ENCODE assay signal across 15 mouse cellular contexts in genomic region chr9:70290785-70291184, GRCm38 (mm10).
A peak's percentile ranks its signal among the peaks of the same experiment; 100 is the strongest.
DNase-seq lines count a peak whose midpoint lies in the region; ATAC-seq and TF ChIP-seq lines count a peak whose summit lies in the region.
"Had no signal": no experiment of that assay in that cellular context is flagged by ENCODE, and none has a peak within 500 bp of the region (broad histone marks: within the 10 kb centered on the region; RNA-seq: fewer than 3 reads in every experiment).

No protein-coding gene starts in this region.

- WGBS in hindbrain, embryonic 13.5 days = 38% methylated on average over 10 of the region's 10 CpGs
- 58% methylated on average over 10 of the region's 10 CpGs for WGBS in hindbrain, embryonic 12.5 days

- peak overlapping the region; percentile 52; the same call in 1 of the 2 replicates for H3K27ac ChIP-seq in hindbrain, embryonic 13.5 days
- no peak overlapping the region for H3K27ac ChIP-seq in hindbrain, embryonic 12.5 days
- H3K27ac ChIP-seq in gastrocnemius, adult 2 months = no peak overlapping the region
- H3K27ac ChIP-seq: limb, embryonic 12.5 days; liver, embryonic 15.5 days; midbrain, embryonic 13.5 days had no signal

- intact Hi-C loops in heart, postnatal 25 days (cut with DNase I) = no loop called here
- intact Hi-C loops in gastrocnemius, adult 2 months (cut with DNase I) = no loop called here

- no peak overlapping the region for H3K4me3 ChIP-seq in hindbrain, embryonic 13.5 days
- no peak overlapping the region for H3K4me3 ChIP-seq in hindbrain, embryonic 12.5 days
- no peak overlapping the region for H3K4me3 ChIP-seq in C2C12 (ENCODE audit: insufficient read depth, poor library complexity, severe bottlenecking)
- no peak overlapping the region for H3K4me3 ChIP-seq in gastrocnemius, adult 2 months
- H3K4me3 ChIP-seq: limb, embryonic 12.5 days; liver, embryonic 15.5 days; midbrain, embryonic 13.5 days had no signal

- H3K4me1 ChIP-seq in hindbrain, embryonic 13.5 days (replicated peaks) = peaks cover 23% of the 10 kb centered on the region
- H3K4me1 ChIP-seq in hindbrain, embryonic 12.5 days = peaks cover 19% of the 10 kb centered on the region
- H3K4me1 ChIP-seq: liver, embryonic 15.5 days had no signal

- H3K36me3 ChIP-seq in hindbrain, embryonic 13.5 days = no peaks in the 10 kb centered on the region
- no peaks in the 10 kb centered on the region for H3K36me3 ChIP-seq in hindbrain, embryonic 12.5 days
- H3K36me3 ChIP-seq in C2C12 (ENCODE audit: control insufficient read depth, insufficient read depth) = peaks cover 5% of the 10 kb centered on the region
- H3K36me3 ChIP-seq: limb, embryonic 12.5 days; liver, embryonic 15.5 days; midbrain, embryonic 13.5 days had no signal

- no peaks in the 10 kb centered on the region for H3K9me3 ChIP-seq in hindbrain, embryonic 13.5 days
- no peaks in the 10 kb centered on the region for H3K9me3 ChIP-seq in hindbrain, embryonic 12.5 days (replicated peaks)
- H3K9me3 ChIP-seq: limb, embryonic 12.5 days; liver, embryonic 15.5 days; midbrain, embryonic 13.5 days had no signal

- H3K4me2 ChIP-seq in hindbrain, embryonic 13.5 days = no peak overlapping the region
- H3K4me2 ChIP-seq in hindbrain, embryonic 12.5 days (replicated peaks) = no peak overlapping the region
- H3K4me2 ChIP-seq: limb, embryonic 12.5 days; liver, embryonic 15.5 days; midbrain, embryonic 13.5 days had no signal

- peaks cover 14% of the 10 kb centered on the region for H3K79me3 ChIP-seq in C2C12 (ENCODE audit: low read depth)

- peaks cover 28% of the 10 kb centered on the region for H3K79me2 ChIP-seq in C2C12 (ENCODE audit: control insufficient read depth, insufficient read depth)

- TF ChIP-seq CTCF in C2C12 (IDR thresholded peaks at IDR 0.05; ENCODE audit: control insufficient read depth, insufficient read depth, insufficient read length) = no peak
- no peak for TF ChIP-seq CTCF in gastrocnemius, adult 2 months (IDR thresholded peaks at IDR 0.05)

- H3K27me3 ChIP-seq in hindbrain, embryonic 13.5 days = no peaks in the 10 kb centered on the region
- H3K27me3 ChIP-seq in hindbrain, embryonic 12.5 days = no peaks in the 10 kb centered on the region
- H3K27me3 ChIP-seq in C2C12 (ENCODE audit: control insufficient read depth, insufficient read depth, insufficient read length) = no peaks in the 10 kb centered on the region
- H3K27me3 ChIP-seq: limb, embryonic 12.5 days; liver, embryonic 15.5 days; midbrain, embryonic 13.5 days had no signal

- peak; percentile 88 for DNase-seq in 3T3-L1 (ENCODE audit: low read depth, low spot score)
- DNase-seq in fibroblast of lung, adult 2 months (ENCODE audit: low read depth) = peak; percentile 93
- no peak for DNase-seq in heart, postnatal 25 days (ENCODE audit: low spot score)
- no peak for DNase-seq in gastrocnemius, adult 2 months
- DNase-seq: cerebellum, adult 8-10 months; embryo, embryonic 11 days; heart, postnatal 36 days; kidney, adult 11 months; lung, postnatal 14 days had no signal

- no peak for ATAC-seq in hindbrain, embryonic 13.5 days (ENCODE audit: low FRiP score)
- ATAC-seq in hindbrain, embryonic 12.5 days (ENCODE audit: low FRiP score) = no peak
- ATAC-seq: midbrain, embryonic 13.5 days had no signal

- H3K9ac ChIP-seq in hindbrain, embryonic 13.5 days = peak overlapping the region; percentile 24; the same call in 1 of the 2 replicates
- H3K9ac ChIP-seq in hindbrain, embryonic 12.5 days = no peak overlapping the region
- H3K9ac ChIP-seq: limb, embryonic 12.5 days; liver, embryonic 15.5 days; midbrain, embryonic 13.5 days had no signal

- H3ac ChIP-seq in C2C12 (ENCODE audit: control insufficient read depth, insufficient read length, low read depth) = no peak overlapping the region

TF ChIP-seq in C2C12, 6 proteins besides CTCF, POLR2A, EP300 and RAD21:
- TF ChIP-seq MYOD1 (IDR thresholded peaks at IDR 0.05; ENCODE audit: control insufficient read depth, insufficient read length, low read depth) = peak; percentile 66
- no peak for TF ChIP-seq MYOG (IDR thresholded peaks at IDR 0.05; ENCODE audit: control insufficient read depth, extremely low read depth, insufficient read length)
- TF ChIP-seq FOSL1 (IDR thresholded peaks at IDR 0.05; ENCODE audit: insufficient read depth, low read length, poor library complexity, severe bottlenecking) = peak; percentile 36
- peak; percentile 59 for TF ChIP-seq MAX (IDR thresholded peaks at IDR 0.05)
TF ChIP-seq in C2C12: peak in this region for 3.

Comparison
In these comparisons a context has a peak if more than half of its experiments do, and no peak if none do; other contexts are left out.
1. DNase-seq: peak in 3T3-L1 (single experiment) and fibroblast of lung, adult 2 months (single experiment); none in heart, postnatal 25 days (single experiment) and gastrocnemius, adult 2 months (single experiment).